ENCODE assay signal across 21 mouse cellular contexts in genomic region chr2:38157002-38157401, GRCm38 (mm10).
A peak's percentile ranks its signal among the peaks of the same experiment; 100 is the strongest.
DNase-seq lines count a peak whose midpoint lies in the region; ATAC-seq and TF ChIP-seq lines count a peak whose summit lies in the region.
"Had no signal": no experiment of that assay in that cellular context is flagged by ENCODE, and none has a peak within 500 bp of the region (broad histone marks: within the 10 kb centered on the region; RNA-seq: fewer than 3 reads in every experiment).

No protein-coding gene starts in this region.

- TF ChIP-seq POLR2A in thymus, adult 2 months (IDR thresholded peaks at IDR 0.05; ENCODE audit: control insufficient read depth, extremely low read depth, insufficient read depth, low read length, poor library complexity), result no peak

- no peak for ATAC-seq in forebrain, postnatal 0 days
- no peak for ATAC-seq in midbrain, embryonic 12.5 days (ENCODE audit: low FRiP score, low read depth)
- no peak for ATAC-seq in midbrain, postnatal 0 days (ENCODE audit: low FRiP score)
- peak; percentile 51; the same call in 1 of the 2 replicates for ATAC-seq in forebrain, embryonic 15.5 days (replicated peaks)
- ATAC-seq: CD4-positive, CD25-positive, alpha-beta regulatory T cell, adult 4 months; intestine, embryonic 15.5 days had no signal

- 56% methylated on average over 1 of the region's 1 CpGs for WGBS in forebrain, embryonic 10.5 days
- WGBS in forebrain, postnatal 0 days, result 9% methylated on average over 1 of the region's 1 CpGs
- WGBS in midbrain, embryonic 12.5 days, result 26% methylated on average over 1 of the region's 1 CpGs
- 17% methylated on average over 1 of the region's 1 CpGs for WGBS in midbrain, postnatal 0 days
- WGBS in forebrain, embryonic 15.5 days, result 2% methylated on average over 1 of the region's 1 CpGs
- WGBS in thymus, adult 2 months, result 94% methylated on average over 1 of the region's 1 CpGs

- no peak for DNase-seq in forebrain, embryonic 10.5 days (ENCODE audit: extremely low spot score, low spot score)
- no peak for DNase-seq in forebrain, postnatal 0 days
- no peak for DNase-seq in midbrain, postnatal 0 days (ENCODE audit: low spot score)
- no peak for DNase-seq in thymus, adult 2 months
- DNase-seq in cerebellum, postnatal 36 days, result no peak
- DNase-seq: adrenal gland, postnatal 14 days; B cell, adult 2 months; cerebellum, adult 2 months; cerebellum, postnatal 10 days; embryo, embryonic 11 days; heart, adult 18-20 months; heart, postnatal 10 days; heart, postnatal 4 days had no signal

- TF ChIP-seq CTCF in forebrain, postnatal 0 days (IDR thresholded peaks at IDR 0.05; ENCODE audit: low read depth), result no peak
- no peak for TF ChIP-seq CTCF in midbrain, postnatal 0 days (IDR thresholded peaks at IDR 0.05)
- no peak for TF ChIP-seq CTCF in thymus, adult 2 months (IDR thresholded peaks at IDR 0.05; ENCODE audit: borderline replicate concordance, control insufficient read depth, extremely low read depth, insufficient read depth, low read length, poor library complexity)

- no peaks in the 10 kb centered on the region for H3K9me3 ChIP-seq in forebrain, embryonic 10.5 days
- no peaks in the 10 kb centered on the region for H3K9me3 ChIP-seq in forebrain, postnatal 0 days (ENCODE audit: low read length)
- H3K9me3 ChIP-seq in midbrain, embryonic 12.5 days, result no peaks in the 10 kb centered on the region
- no peaks in the 10 kb centered on the region for H3K9me3 ChIP-seq in midbrain, postnatal 0 days (ENCODE audit: low read length)
- H3K9me3 ChIP-seq in forebrain, embryonic 15.5 days, result no peaks in the 10 kb centered on the region
- H3K9me3 ChIP-seq: embryonic facial prominence, embryonic 15.5 days; G1E; heart, embryonic 10.5 days; intestine, embryonic 15.5 days had no signal

- no peak overlapping the region for H3K4me2 ChIP-seq in forebrain, postnatal 0 days (ENCODE audit: low read depth)
- H3K4me2 ChIP-seq in midbrain, embryonic 12.5 days (replicated peaks), result 0 out of 2 replicates have a peak overlapping the region, but pooled peaks have one; percentile 6
- no peak overlapping the region for H3K4me2 ChIP-seq in midbrain, postnatal 0 days (ENCODE audit: low read depth, low read length, poor library complexity, severe bottlenecking)
- no peak overlapping the region for H3K4me2 ChIP-seq in forebrain, embryonic 15.5 days (replicated peaks)
- H3K4me2 ChIP-seq: embryonic facial prominence, embryonic 15.5 days; hindbrain, embryonic 14.5 days; intestine, embryonic 15.5 days had no signal

- H3K36me3 ChIP-seq in forebrain, embryonic 10.5 days (replicated peaks), result no peaks in the 10 kb centered on the region
- H3K36me3 ChIP-seq in forebrain, postnatal 0 days (ENCODE audit: insufficient read depth), result no peaks in the 10 kb centered on the region
- no peaks in the 10 kb centered on the region for H3K36me3 ChIP-seq in midbrain, embryonic 12.5 days
- no peaks in the 10 kb centered on the region for H3K36me3 ChIP-seq in midbrain, postnatal 0 days (ENCODE audit: insufficient read depth, low read length)
- H3K36me3 ChIP-seq in forebrain, embryonic 15.5 days, result no peaks in the 10 kb centered on the region
- no peaks in the 10 kb centered on the region for H3K36me3 ChIP-seq in thymus, adult 2 months (ENCODE audit: control insufficient read depth, insufficient read depth, low read length)
- H3K36me3 ChIP-seq: embryonic facial prominence, embryonic 15.5 days; G1E; heart, embryonic 10.5 days; intestine, embryonic 15.5 days had no signal

- no peaks in the 10 kb centered on the region for H3K27me3 ChIP-seq in forebrain, embryonic 10.5 days (ENCODE audit: poor library complexity, severe bottlenecking)
- no peaks in the 10 kb centered on the region for H3K27me3 ChIP-seq in forebrain, postnatal 0 days (ENCODE audit: insufficient read depth, low read length)
- H3K27me3 ChIP-seq in midbrain, embryonic 12.5 days, result peaks cover 3% of the 10 kb centered on the region; the same call in 1 of the 2 replicates
- no peaks in the 10 kb centered on the region for H3K27me3 ChIP-seq in midbrain, postnatal 0 days (ENCODE audit: insufficient read depth, low read length)
- H3K27me3 ChIP-seq in forebrain, embryonic 15.5 days, result no peaks in the 10 kb centered on the region
- no peaks in the 10 kb centered on the region for H3K27me3 ChIP-seq in thymus, adult 2 months (ENCODE audit: control insufficient read depth, insufficient read depth, low read length)
- H3K27me3 ChIP-seq: embryonic facial prominence, embryonic 15.5 days; intestine, embryonic 15.5 days had no signal

- no peak overlapping the region for H3K9ac ChIP-seq in forebrain, postnatal 0 days
- no peak overlapping the region for H3K9ac ChIP-seq in midbrain, embryonic 12.5 days (replicated peaks)
- H3K9ac ChIP-seq in midbrain, postnatal 0 days (replicated peaks; ENCODE audit: low read length, poor library complexity, severe bottlenecking), result no peak overlapping the region
- H3K9ac ChIP-seq in forebrain, embryonic 15.5 days (replicated peaks), result no peak overlapping the region
- H3K9ac ChIP-seq: embryonic facial prominence, embryonic 15.5 days; hindbrain, embryonic 14.5 days; intestine, embryonic 15.5 days had no signal

- no peak overlapping the region for H3K4me3 ChIP-seq in forebrain, embryonic 10.5 days
- H3K4me3 ChIP-seq in forebrain, postnatal 0 days (ENCODE audit: low read depth, low read length), result no peak overlapping the region
- H3K4me3 ChIP-seq in midbrain, embryonic 12.5 days, result no peak overlapping the region
- H3K4me3 ChIP-seq in midbrain, postnatal 0 days (ENCODE audit: low read depth, low read length), result no peak overlapping the region
- no peak overlapping the region for H3K4me3 ChIP-seq in forebrain, embryonic 15.5 days
- H3K4me3 ChIP-seq in thymus, adult 2 months (ENCODE audit: control insufficient read depth, insufficient read depth, low read length), result no peak overlapping the region
- H3K4me3 ChIP-seq: embryonic facial prominence, embryonic 15.5 days; heart, embryonic 10.5 days; intestine, embryonic 15.5 days had no signal

- peak overlapping the region; percentile 27; the same call in 1 of the 2 replicates for H3K27ac ChIP-seq in forebrain, embryonic 10.5 days
- no peak overlapping the region for H3K27ac ChIP-seq in forebrain, postnatal 0 days (ENCODE audit: low read depth, low read length)
- H3K27ac ChIP-seq in midbrain, embryonic 12.5 days (replicated peaks), result peak overlapping the region; percentile 35; the same call in 1 of the 2 replicates
- no peak overlapping the region for H3K27ac ChIP-seq in midbrain, postnatal 0 days (ENCODE audit: low read depth, low read length)
- H3K27ac ChIP-seq in forebrain, embryonic 15.5 days (replicated peaks), result peak overlapping the region; percentile 44
- H3K27ac ChIP-seq in thymus, adult 2 months (ENCODE audit: control insufficient read depth, insufficient read depth, low read length), result no peak overlapping the region
- H3K27ac ChIP-seq: embryonic facial prominence, embryonic 15.5 days; heart, embryonic 10.5 days; hindbrain, embryonic 14.5 days; intestine, embryonic 15.5 days had no signal

- peaks cover 30% of the 10 kb centered on the region for H3K4me1 ChIP-seq in forebrain, embryonic 10.5 days
- 0 out of 2 replicates have a peak, but pooled peaks cover 2% of the 10 kb centered on the region for H3K4me1 ChIP-seq in forebrain, postnatal 0 days (ENCODE audit: insufficient read depth)
- H3K4me1 ChIP-seq in midbrain, embryonic 12.5 days, result peaks cover 16% of the 10 kb centered on the region
- no peaks in the 10 kb centered on the region for H3K4me1 ChIP-seq in midbrain, postnatal 0 days (ENCODE audit: insufficient read depth, low read length)
- peaks cover 14% of the 10 kb centered on the region for H3K4me1 ChIP-seq in forebrain, embryonic 15.5 days
- no peaks in the 10 kb centered on the region for H3K4me1 ChIP-seq in thymus, adult 2 months (replicated peaks; ENCODE audit: control insufficient read depth, insufficient read depth, low read length)
- H3K4me1 ChIP-seq: intestine, embryonic 15.5 days had no signal

Comparison
In these comparisons a context has a peak if more than half of its experiments do, and no peak if none do; other contexts are left out.
1. H3K27ac ChIP-seq: peak in forebrain, embryonic 10.5 days (single experiment), midbrain, embryonic 12.5 days (single experiment) and forebrain, embryonic 15.5 days (single experiment); none in forebrain, postnatal 0 days (single experiment), midbrain, postnatal 0 days (single experiment) and thymus, adult 2 months (single experiment).